Mouse (Mus musculus) myocyte (in vitro differentiated cells): ENCODE measurements around the gene Hba-x.
"Not testable (repeated sequence)": the region's sequence is repeated elsewhere in the genome, so short reads cannot be mapped to it uniquely, and the experiment has no call there.

Source experiments
- CEBPB ChIP-seq: IDR thresholded peaks from 2 replicates; pipeline ENCODE4 v1.6.1; 2011; ENCODE audit warnings: mild to moderate bottlenecking, moderate library complexity; ENCODE audit not compliant: poor library complexity, insufficient read depth, severe bottlenecking
- MAX ChIP-seq: IDR thresholded peaks from one replicate; pipeline ENCODE4 v1.6.1; 2011; ENCODE audit warnings: low read depth, mild to moderate bottlenecking, control low read depth
- MYOD1 ChIP-seq, 3 experiments: IDR thresholded peaks; one replicate each; pipeline ENCODE4 v1.6.1; 2011; ENCODE audit warnings: control low read depth in 2 of 3, low read depth in 2 of 3, mild to moderate bottlenecking in 2 of 3, moderate library complexity in 1 of 3; ENCODE audit not compliant: insufficient read length in 2 of 3, control insufficient read depth in 1 of 3
- POLR2A ChIP-seq: IDR thresholded peaks from one replicate; pipeline ENCODE4 v1.6.1; 2011; ENCODE audit warnings: low read depth, mild to moderate bottlenecking, control low read depth, moderate library complexity; ENCODE audit not compliant: insufficient read length
- POLR2AphosphoS2 ChIP-seq: IDR thresholded peaks from one replicate; pipeline ENCODE4 v1.6.1; 2011; ENCODE audit warnings: low read depth, control low read depth; ENCODE audit not compliant: insufficient read length
- SRF ChIP-seq: IDR thresholded peaks from one replicate; pipeline ENCODE4 v1.6.1; 2011; ENCODE audit warnings: low read depth; ENCODE audit not compliant: control insufficient read depth, insufficient read length
- TCF12 ChIP-seq: IDR thresholded peaks from one replicate; pipeline ENCODE4 v1.6.1; 2011; ENCODE audit warnings: mild to moderate bottlenecking, control low read depth; ENCODE audit not compliant: poor library complexity, insufficient read depth, severe bottlenecking
- USF1 ChIP-seq: IDR thresholded peaks from one replicate; pipeline ENCODE4 v1.6.1; 2011; ENCODE audit warnings: low read depth, mild to moderate bottlenecking, control low read depth, moderate library complexity

- TF ChIP-seq MYOD1 (IDR thresholded peaks at IDR 0.05; ENCODE audit: control insufficient read depth in 1 of 3, insufficient read length in 2 of 3, low read depth in 2 of 3); POLR2A; USF1; TCF12; POLR2AphosphoS2; MAX; SRF; CEBPB: not testable (repeated sequence)
Observed at GRCm38 (mm10) chr11:32292819-32293218, 16.6 kb downstream of the Hba-x start.
